Mouse (Mus musculus): Measurements from ENCODE around the gene Gm42417.

DNA sequence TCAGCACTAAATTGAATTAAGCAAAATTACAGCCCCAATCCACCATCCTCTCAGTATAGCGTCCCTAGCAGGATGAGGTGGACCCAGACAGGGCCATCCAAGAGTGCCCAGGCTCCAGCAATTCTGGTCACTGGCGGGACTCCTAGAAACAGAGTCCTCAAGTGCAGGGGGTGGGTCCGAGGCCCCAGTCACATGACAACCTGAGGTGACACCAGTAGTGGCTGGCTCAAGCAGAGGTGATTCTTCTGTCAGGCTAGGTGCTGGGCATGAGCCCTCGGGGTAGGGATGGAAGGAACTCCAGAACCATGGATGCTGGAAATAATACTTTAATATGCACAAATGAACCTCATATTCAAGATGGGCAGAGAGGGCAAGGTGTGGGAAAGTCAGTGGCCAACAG is 23.2 kb upstream of the Gm42417 start:
- no peak for TF ChIP-seq CTCF (IDR thresholded peaks at IDR 0.05; ENCODE audit: low read depth)
- no peak for TF ChIP-seq EP300 (optimal IDR thresholded peaks at IDR 0.05)
